Mouse (Mus musculus) lung, adult 2 months (tissue): ENCODE results near the gene Sema3g.

Experiments used
- CTCF ChIP-seq: fragments of 200-500 bp; IDR thresholded peaks from 2 replicates; pipeline ENCODE4 v1.5.1; 2011; ENCODE audit warnings: mild to moderate bottlenecking, low read length, control low read depth; ENCODE audit not compliant: insufficient read depth
- POLR2A ChIP-seq: fragments of 200-500 bp; IDR thresholded peaks from 2 replicates; pipeline ENCODE4 v1.6.1; 2011; ENCODE audit warnings: low read depth, mild to moderate bottlenecking, control low read depth, low read length, borderline replicate concordance; ENCODE audit errors: extremely low read depth

- TF ChIP-seq CTCF (no peak), POLR2A (no peak)
Observed at GRCm38 (mm10) chr14:31244777-31245176, 27.1 kb downstream of the Sema3g start.
